Mouse (Mus musculus) liver, adult (tissue): Measurements from ENCODE around the gene Heg1.

Source experiments
- GATA4 ChIP-seq: IDR thresholded peaks from 2 replicates; pipeline ENCODE4 v1.6.1; 2014; ENCODE audit warnings: mild to moderate bottlenecking, low read length; ENCODE audit not compliant: insufficient replicate concordance

Heg1 gene

GRCm38 (mm10) chr16:33714271-33714670 is 30.1 kb downstream of the Heg1 start:
- TF ChIP-seq GATA4: no peak

- TF ChIP-seq GATA4: no peak
Observed at GRCm38 (mm10) chr16:33723241-33723640, 39.1 kb downstream of the Heg1 start.

- no peak for TF ChIP-seq GATA4
Observed at GRCm38 (mm10) chr16:33723983-33724382, 39.8 kb downstream of the Heg1 start.

GRCm38 (mm10) chr16:33726261-33726660 is 42.1 kb downstream of the Heg1 start:
- no peak for TF ChIP-seq GATA4

- no peak for TF ChIP-seq GATA4
Observed at GRCm38 (mm10) chr16:33726892-33727291, 42.7 kb downstream of the Heg1 start.

GRCm38 (mm10) chr16:33728427-33728826 is 44.3 kb downstream of the Heg1 start:
- no peak for TF ChIP-seq GATA4

- no peak for TF ChIP-seq GATA4
Observed at GRCm38 (mm10) chr16:33731291-33731690, 47.1 kb downstream of the Heg1 start.

GRCm38 (mm10) chr16:33732237-33732749 is 48.1 kb downstream of the Heg1 start:
- TF ChIP-seq GATA4: no peak

GRCm38 (mm10) chr16:33732846-33733580 is 48.8 kb downstream of the Heg1 start:
- no peak for TF ChIP-seq GATA4

GRCm38 (mm10) chr16:33733864-33734263 is 49.7 kb downstream of the Heg1 start:
- no peak for TF ChIP-seq GATA4

- TF ChIP-seq GATA4: no peak
Observed at GRCm38 (mm10) chr16:33734545-33734944, 50.4 kb downstream of the Heg1 start.

- no peak for TF ChIP-seq GATA4
Observed at GRCm38 (mm10) chr16:33735238-33735637, 51.1 kb downstream of the Heg1 start.

- no peak for TF ChIP-seq GATA4
Observed at GRCm38 (mm10) chr16:33735791-33736190, 51.6 kb downstream of the Heg1 start.

- TF ChIP-seq GATA4: no peak
Observed at GRCm38 (mm10) chr16:33736746-33737145, 52.6 kb downstream of the Heg1 start.

GRCm38 (mm10) chr16:33738949-33739719 is 55.0 kb downstream of the Heg1 start:
- no peak for TF ChIP-seq GATA4

- no peak for TF ChIP-seq GATA4
Observed at GRCm38 (mm10) chr16:33739802-33740201, 55.6 kb downstream of the Heg1 start.
